In the genomic region with DNA sequence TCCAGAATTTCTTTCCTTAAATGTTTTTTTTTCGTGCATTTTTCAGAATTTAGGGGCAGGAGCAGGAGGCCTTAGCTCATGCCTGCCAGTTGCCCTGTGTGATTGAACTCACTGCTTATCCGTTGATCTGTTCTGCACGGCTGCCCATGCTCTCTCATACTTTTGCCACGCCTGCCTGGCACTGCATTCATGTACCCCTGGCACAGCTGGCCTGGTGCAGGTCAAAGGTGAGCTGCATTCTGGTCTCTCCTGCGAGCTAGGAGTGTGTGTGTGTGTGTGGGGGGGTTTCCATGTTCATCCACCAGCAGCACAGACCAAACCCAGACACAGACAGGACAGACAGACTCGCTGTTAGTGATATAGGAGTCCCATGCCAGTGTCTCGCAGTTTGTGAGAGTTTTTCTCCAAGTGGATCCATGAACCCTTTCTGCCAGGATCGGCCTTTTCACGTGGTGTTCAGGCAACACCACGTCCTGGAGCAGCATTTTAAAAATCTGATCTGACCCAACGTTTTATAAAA, we compare ENCODE assay signal across 11 mouse cellular contexts.
DNase-seq lines count a peak whose midpoint lies in the region; ATAC-seq and TF ChIP-seq lines count a peak whose summit lies in the region.
"Had no signal": no experiment of that assay in that cellular context is flagged by ENCODE, and none has a peak within 500 bp of the region (broad histone marks: within the 10 kb centered on the region; RNA-seq: fewer than 3 reads in every experiment).

No protein-coding gene starts in this region.

- H3K4me3 ChIP-seq in layer of hippocampus, adult 2 months: no peak overlapping the region
- no peak overlapping the region for H3K4me3 ChIP-seq in forebrain, embryonic 11.5 days (ENCODE audit: low read depth, low read length)
- H3K4me3 ChIP-seq in kidney, adult 2 months (ENCODE audit: insufficient read depth, low read depth, low read length): no peak overlapping the region
- H3K4me3 ChIP-seq in midbrain, embryonic 16.5 days (ENCODE audit: low read depth, low read length): no peak overlapping the region
- no peak overlapping the region for H3K4me3 ChIP-seq in intestine, embryonic 16.5 days (ENCODE audit: low read length)
- H3K4me3 ChIP-seq: limb, embryonic 12.5 days had no signal

- 48% methylated on average over 11 of the region's 11 CpGs for WGBS in forebrain, embryonic 11.5 days
- WGBS in kidney, adult 2 months: 30% methylated on average over 11 of the region's 11 CpGs
- WGBS in midbrain, embryonic 16.5 days: 28% methylated on average over 11 of the region's 11 CpGs
- WGBS in intestine, embryonic 16.5 days: 71% methylated on average over 11 of the region's 11 CpGs

- no peaks in the 10 kb centered on the region for H3K36me3 ChIP-seq in forebrain, embryonic 11.5 days (ENCODE audit: control insufficient read depth, insufficient read depth, low read length)
- no peaks in the 10 kb centered on the region for H3K36me3 ChIP-seq in kidney, adult 2 months (ENCODE audit: control insufficient read depth, insufficient read depth, low read length)
- no peaks in the 10 kb centered on the region for H3K36me3 ChIP-seq in midbrain, embryonic 16.5 days (ENCODE audit: control insufficient read depth, insufficient read depth, low read length)
- no peaks in the 10 kb centered on the region for H3K36me3 ChIP-seq in intestine, embryonic 16.5 days (ENCODE audit: control insufficient read depth, insufficient read depth, low read length)
- H3K36me3 ChIP-seq: limb, embryonic 12.5 days had no signal

- H3K9ac ChIP-seq in forebrain, embryonic 11.5 days (ENCODE audit: low read length): no peak overlapping the region
- H3K9ac ChIP-seq in midbrain, embryonic 16.5 days (ENCODE audit: low read depth, low read length): no peak overlapping the region
- H3K9ac ChIP-seq in intestine, embryonic 16.5 days (ENCODE audit: low read depth, low read length): no peak overlapping the region
- H3K9ac ChIP-seq: limb, embryonic 12.5 days had no signal

- no peak overlapping the region for H3K4me2 ChIP-seq in forebrain, embryonic 11.5 days (ENCODE audit: low read depth, low read length, severe bottlenecking)
- H3K4me2 ChIP-seq in midbrain, embryonic 16.5 days (ENCODE audit: low read length): no peak overlapping the region
- H3K4me2 ChIP-seq in intestine, embryonic 16.5 days (ENCODE audit: low read depth, low read length): no peak overlapping the region
- H3K4me2 ChIP-seq: limb, embryonic 12.5 days had no signal

- peak overlapping the region; percentile 71 for H3K27ac ChIP-seq in layer of hippocampus, adult 2 months
- H3K27ac ChIP-seq in forebrain, embryonic 11.5 days (ENCODE audit: low read depth, low read length): no peak overlapping the region
- 0 out of 2 replicates have a peak overlapping the region, but pooled peaks have one; percentile 4 for H3K27ac ChIP-seq in kidney, adult 2 months (ENCODE audit: insufficient read depth, low read depth, low read length)
- peak overlapping the region; percentile 40 for H3K27ac ChIP-seq in midbrain, embryonic 16.5 days (ENCODE audit: low read length)
- H3K27ac ChIP-seq in intestine, embryonic 16.5 days (ENCODE audit: low read length): no peak overlapping the region

- TF ChIP-seq CTCF in layer of hippocampus, adult 2 months (conservative IDR thresholded peaks at IDR 0.05): no peak
- no peak for TF ChIP-seq CTCF in kidney, adult 2 months (conservative IDR thresholded peaks at IDR 0.05; ENCODE audit: insufficient read depth, insufficient read length, low read depth, low read length)

- H3K9me3 ChIP-seq in forebrain, embryonic 11.5 days (ENCODE audit: control insufficient read depth, low read length): no peaks in the 10 kb centered on the region
- H3K9me3 ChIP-seq in midbrain, embryonic 16.5 days (replicated peaks; ENCODE audit: control insufficient read depth, low read length, poor library complexity, severe bottlenecking): no peaks in the 10 kb centered on the region
- H3K9me3 ChIP-seq in intestine, embryonic 16.5 days (ENCODE audit: control insufficient read depth, low read length): no peaks in the 10 kb centered on the region
- H3K9me3 ChIP-seq: limb, embryonic 12.5 days had no signal

- H3K4me1 ChIP-seq in forebrain, embryonic 11.5 days (replicated peaks; ENCODE audit: control insufficient read depth, insufficient read depth, low read length): peaks cover 10% of the 10 kb centered on the region; the same call in 1 of the 2 replicates
- peaks cover 12% of the 10 kb centered on the region; the same call in 1 of the 2 replicates for H3K4me1 ChIP-seq in kidney, adult 2 months (ENCODE audit: control insufficient read depth, insufficient read depth, low read length)
- H3K4me1 ChIP-seq in midbrain, embryonic 16.5 days (ENCODE audit: control insufficient read depth, insufficient read depth, low read length): peaks cover 13% of the 10 kb centered on the region; the same call in 1 of the 2 replicates
- H3K4me1 ChIP-seq in intestine, embryonic 16.5 days (ENCODE audit: control insufficient read depth, insufficient read depth, low read length): peaks cover 4% of the 10 kb centered on the region; the same call in 1 of the 2 replicates

- TF ChIP-seq POLR2A in kidney, adult 2 months (IDR thresholded peaks at IDR 0.05; ENCODE audit: low read depth, low read length): no peak

- no peaks in the 10 kb centered on the region for H3K27me3 ChIP-seq in forebrain, embryonic 11.5 days (ENCODE audit: control insufficient read depth, insufficient read depth, low read length)
- H3K27me3 ChIP-seq in kidney, adult 2 months (replicated peaks; ENCODE audit: control insufficient read depth, insufficient read depth, low read length): no peaks in the 10 kb centered on the region
- H3K27me3 ChIP-seq in midbrain, embryonic 16.5 days (ENCODE audit: control insufficient read depth, insufficient read depth, low read depth, low read length): no peaks in the 10 kb centered on the region
- no peaks in the 10 kb centered on the region for H3K27me3 ChIP-seq in intestine, embryonic 16.5 days (replicated peaks; ENCODE audit: control insufficient read depth, insufficient read depth, low read length)
- H3K27me3 ChIP-seq: limb, embryonic 12.5 days had no signal

- ATAC-seq in forebrain, embryonic 11.5 days (replicated peaks; ENCODE audit: low FRiP score): no peak
- 0 out of 2 replicates have a peak, but pooled peaks have one; percentile 16 for ATAC-seq in midbrain, embryonic 16.5 days
- no peak for ATAC-seq in intestine, embryonic 16.5 days
- ATAC-seq: intestine, postnatal 0 days had no signal

- DNase-seq in layer of hippocampus, adult 2 months (ENCODE audit: low spot score in 2 of 2): no peak
- DNase-seq in layer of hippocampus, adult 9-11 months: no peak
- DNase-seq in forebrain, embryonic 11.5 days (ENCODE audit: low spot score): peak; percentile 50
- DNase-seq in kidney, adult 2 months: peak; percentile 82
- no peak for DNase-seq in frontal cortex, postnatal 36 days (ENCODE audit: low spot score in 2 of 2)
- DNase-seq in spleen, postnatal 4 days (ENCODE audit: low spot score in 2 of 2): no peak
- DNase-seq: lung, postnatal 14 days had no signal

Comparison
In these comparisons a context has a peak if more than half of its experiments do, and no peak if none do; other contexts are left out.
1. DNase-seq: peak in forebrain, embryonic 11.5 days (single experiment) and kidney, adult 2 months (single experiment); none in layer of hippocampus, adult 2 months (0 of 2), layer of hippocampus, adult 9-11 months (single experiment), frontal cortex, postnatal 36 days (0 of 2) and spleen, postnatal 4 days (0 of 2).
2. H3K27ac ChIP-seq: peak in layer of hippocampus, adult 2 months (single experiment), kidney, adult 2 months (single experiment) and midbrain, embryonic 16.5 days (single experiment); none in forebrain, embryonic 11.5 days (single experiment) and intestine, embryonic 16.5 days (single experiment).